Mouse (Mus musculus): ENCODE measurements around the gene Dennd1b. TPM values are rescaled to one million over a fixed set of nuclear protein-coding genes. Genes with fewer than 3 reads are reported as not detected.
A peak's percentile ranks its signal among the peaks of the same experiment; 100 is the strongest.

The Dennd1b gene
- total and polyA plus RNA-seq, 3 experiments = 8.0 to 8.9 (median 8.0) TPM

DNA sequence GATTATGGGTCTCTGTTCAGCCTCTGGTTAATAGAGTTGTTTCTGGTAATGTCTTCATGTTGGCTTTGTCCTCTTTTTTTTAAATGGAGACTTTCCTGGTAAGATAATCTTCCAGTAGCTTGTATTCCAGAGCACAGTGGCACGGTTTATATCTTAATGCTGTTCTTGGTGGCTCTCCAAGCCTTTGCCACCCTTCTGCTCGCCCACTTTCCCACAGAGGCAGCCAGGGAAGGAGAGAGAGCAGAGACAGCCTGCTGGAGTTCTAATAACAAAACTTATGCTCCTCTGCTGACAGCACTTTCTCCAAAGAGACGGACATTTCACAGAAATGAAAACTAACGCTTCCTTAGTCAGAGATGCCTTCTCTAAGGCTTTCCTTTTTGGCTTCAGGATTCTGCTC lies 6.8 kb downstream of the Dennd1b start:
- Histone ChIP-seq H3K79me2 (replicated peaks; ENCODE audit: control insufficient read depth, extremely low read depth, insufficient read depth, poor library complexity, severe bottlenecking) (peaks cover 26% of the 10 kb centered on the region), H3K27me3 (replicated peaks) (no peaks in the 10 kb centered on the region), H3K9me3 (replicated peaks; ENCODE audit: low read length) (no peaks in the 10 kb centered on the region), H3K9ac (ENCODE audit: insufficient read depth, low read depth) (no peak overlapping the region), H3K4me2 (ENCODE audit: insufficient read depth, low read depth, poor library complexity, severe bottlenecking) (no peak overlapping the region), H3K36me3 (replicated peaks in 1 of 2; ENCODE audit: control insufficient read depth in 1 of 2, insufficient read depth in 1 of 2, low read length in 1 of 2) (peaks cover 9 to 38% of the 10 kb centered on the region in 2 experiments), H3K4me1 (ENCODE audit: control insufficient read depth in 1 of 2, insufficient read depth in 2 of 2) (peaks cover 5 to 70% of the 10 kb centered on the region in 2 experiments), H3K4me3 (replicated peaks in 1 of 3; ENCODE audit: low read depth in 2 of 3, low read length in 2 of 3, poor library complexity in 1 of 3) (no peak overlapping the region), H3K27ac (ENCODE audit: insufficient read depth, low read depth) (no peak overlapping the region)
- TF ChIP-seq SIN3A (IDR thresholded peaks at IDR 0.05; ENCODE audit: low read length) (no peak), ETS1 (conservative IDR thresholded peaks at IDR 0.05; ENCODE audit: low read depth, low read length) (no peak), POLR2A (IDR thresholded peaks at IDR 0.05; ENCODE audit: low read depth, low read length) (no peak), SMC3 (IDR thresholded peaks at IDR 0.05; ENCODE audit: low read depth, low read length) (no peak), GABPA (IDR thresholded peaks at IDR 0.05; ENCODE audit: insufficient replicate concordance, low read depth, low read length) (no peak)
- no peak for DNase-seq (ENCODE audit: extremely low read depth)
- dilution Hi-C loops (cut with MboI; ENCODE audit: extremely low pct_ligation_motif_present, extremely low pct_unique_long_range_greater_than_20kb, low sequenced_read_pairs) (no loop called here), in situ Hi-C loops (cut with MboI; ENCODE audit: low pct_ligation_motif_present, low pct_unique_long_range_greater_than_20kb, low sequenced_read_pairs) (no loop called here)

DNA sequence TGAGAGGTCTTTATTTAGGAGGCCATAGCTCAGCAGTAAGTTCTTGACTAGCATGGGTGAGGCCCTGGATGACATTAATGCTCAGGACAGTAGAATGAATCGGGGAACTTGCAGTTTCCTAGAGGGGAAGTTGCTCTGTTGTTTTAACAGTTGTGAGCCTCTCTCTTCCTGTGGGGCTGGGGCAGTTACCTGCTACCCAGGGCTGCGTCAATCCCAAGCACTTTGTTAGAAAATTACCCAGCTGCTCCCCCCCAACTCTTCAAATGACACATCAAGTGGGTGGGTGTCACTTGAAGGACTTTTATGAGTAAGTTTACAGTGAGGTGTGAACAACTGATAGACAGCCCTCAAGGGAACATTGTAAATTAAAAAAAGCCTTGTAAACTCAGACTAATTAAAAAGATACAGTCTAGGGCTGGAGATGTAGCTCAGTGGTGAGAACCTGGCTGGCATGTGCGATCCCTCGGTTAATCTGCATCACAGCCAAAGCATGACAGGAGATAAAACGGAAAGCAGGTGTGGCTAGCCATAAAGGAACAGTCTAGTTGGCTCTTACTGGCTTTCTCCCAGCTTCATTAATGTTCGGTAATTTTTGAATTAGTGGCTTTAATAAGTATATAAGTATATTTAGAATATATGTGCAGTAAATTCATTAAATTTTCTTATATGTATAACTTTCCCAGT lies 10.4 kb downstream of the Dennd1b start:
- in situ Hi-C loops (cut with MboI; ENCODE audit: low pct_ligation_motif_present, low pct_unique_long_range_greater_than_20kb, low sequenced_read_pairs) (no loop called here), dilution Hi-C loops (cut with MboI; ENCODE audit: extremely low pct_ligation_motif_present, extremely low pct_unique_long_range_greater_than_20kb, low sequenced_read_pairs) (no loop called here)
- Histone ChIP-seq H3K9ac (ENCODE audit: insufficient read depth, low read depth) (no peak overlapping the region), H3K79me2 (replicated peaks; ENCODE audit: control insufficient read depth, extremely low read depth, insufficient read depth, poor library complexity, severe bottlenecking) (peaks cover 34% of the 10 kb centered on the region), H3K27ac (ENCODE audit: insufficient read depth, low read depth) (no peak overlapping the region), H3K4me2 (ENCODE audit: insufficient read depth, low read depth, poor library complexity, severe bottlenecking) (no peak overlapping the region), H3K9me3 (replicated peaks; ENCODE audit: low read length) (no peaks in the 10 kb centered on the region), H3K27me3 (replicated peaks) (no peaks in the 10 kb centered on the region), H3K4me1 (ENCODE audit: control insufficient read depth in 1 of 2, insufficient read depth in 2 of 2) (peaks cover 11 to 65% of the 10 kb centered on the region in 2 experiments), H3K36me3 (replicated peaks in 1 of 2; ENCODE audit: control insufficient read depth in 1 of 2, insufficient read depth in 1 of 2, low read length in 1 of 2) (peaks cover 0 to 19% of the 10 kb centered on the region in 2 experiments), H3K4me3 (replicated peaks in 1 of 3; ENCODE audit: low read depth in 2 of 3, low read length in 2 of 3, poor library complexity in 1 of 3) (no peak overlapping the region)
- TF ChIP-seq JUN (IDR thresholded peaks at IDR 0.05; ENCODE audit: insufficient read depth, low read depth, low read length) = no peak
- TF ChIP-seq TCF12 (IDR thresholded peaks at IDR 0.05; ENCODE audit: low read depth, low read length) = no peak
- no peak for TF ChIP-seq KAT2A (IDR thresholded peaks at IDR 0.05; ENCODE audit: insufficient replicate concordance, low read length)
- 0 out of 2 replicates have a peak, but pooled peaks have one; percentile 21 for TF ChIP-seq MEF2A (IDR thresholded peaks at IDR 0.05; ENCODE audit: borderline replicate concordance, low read depth, low read length)
- TF ChIP-seq IRF4 (IDR thresholded peaks at IDR 0.05; ENCODE audit: low read depth, low read length) = peak; percentile 70
- no peak for TF ChIP-seq JUND (conservative IDR thresholded peaks at IDR 0.05; ENCODE audit: low read depth, low read length)
- no peak for TF ChIP-seq POLR2A (IDR thresholded peaks at IDR 0.05; ENCODE audit: low read depth, low read length)
- TF ChIP-seq ETS1 (conservative IDR thresholded peaks at IDR 0.05; ENCODE audit: low read depth, low read length) = 0 out of 2 replicates have a peak, but pooled peaks have one; percentile 11
- TF ChIP-seq MXI1 (IDR thresholded peaks at IDR 0.05; ENCODE audit: low read depth, low read length) = 0 out of 2 replicates have a peak, but pooled peaks have one; percentile 28
- TF ChIP-seq RCOR1 (conservative IDR thresholded peaks at IDR 0.05; ENCODE audit: low read depth, low read length) = no peak
- no peak for TF ChIP-seq SMC3 (IDR thresholded peaks at IDR 0.05; ENCODE audit: low read depth, low read length)
- no peak for TF ChIP-seq MAFK (IDR thresholded peaks at IDR 0.05; ENCODE audit: insufficient replicate concordance, low read length)
- no peak for TF ChIP-seq NRF1 (IDR thresholded peaks at IDR 0.05; ENCODE audit: low read depth, low read length)
- TF ChIP-seq ZNF384 (IDR thresholded peaks at IDR 0.05; ENCODE audit: low read depth, low read length) = no peak
- TF ChIP-seq MAX (IDR thresholded peaks at IDR 0.05; ENCODE audit: low read length) = no peak
- no peak for TF ChIP-seq GABPA (IDR thresholded peaks at IDR 0.05; ENCODE audit: insufficient replicate concordance, low read depth, low read length)
- TF ChIP-seq EP300 (IDR thresholded peaks at IDR 0.05; ENCODE audit: low read length) = 0 out of 2 replicates have a peak, but pooled peaks have one; percentile 31
- TF ChIP-seq CTCF (conservative IDR thresholded peaks at IDR 0.05 in 1 of 2, IDR thresholded peaks at IDR 0.05 in 1 of 2; ENCODE audit: low read depth in 2 of 2, low read length in 2 of 2) = no peak
- TF ChIP-seq MYC (IDR thresholded peaks at IDR 0.05; ENCODE audit: low read depth, low read length) = no peak
- no peak for TF ChIP-seq USF1 (IDR thresholded peaks at IDR 0.05; ENCODE audit: low read depth, low read length)
- TF ChIP-seq CHD1 (IDR thresholded peaks at IDR 0.05; ENCODE audit: low read depth, low read length) = no peak
- no peak for TF ChIP-seq RAD21 (IDR thresholded peaks at IDR 0.05; ENCODE audit: low read depth, low read length)
- TF ChIP-seq NELFE (IDR thresholded peaks at IDR 0.05; ENCODE audit: low read depth, low read length) = no peak
- no peak for TF ChIP-seq USF2 (conservative IDR thresholded peaks at IDR 0.05; ENCODE audit: low read depth, low read length)
- DNase-seq (ENCODE audit: extremely low read depth) = peak; percentile 61
